Mouse (Mus musculus): ENCODE results near the gene Eps15l1.

Gene Eps15l1

GRCm38 (mm10) chr8:72319921-72320802, 101.1 kb downstream of the Eps15l1 start:
- no peak for DNase-seq (ENCODE audit: low read depth, low spot score)

- DNase-seq (ENCODE audit: low read depth, low spot score): no peak
Observed at GRCm38 (mm10) chr8:72319397-72319796, 101.9 kb downstream of the Eps15l1 start.

GRCm38 (mm10) chr8:72318801-72319322, 102.4 kb downstream of the Eps15l1 start, which contains the start of gene Klf2:
Klf2 (plus strand) TSS chr8:72319033.
- peak; percentile 32 for DNase-seq (ENCODE audit: low read depth, low spot score)

- no peak for DNase-seq (ENCODE audit: low read depth, low spot score)
Observed at GRCm38 (mm10) chr8:72317741-72318301, 103.4 kb downstream of the Eps15l1 start.

GRCm38 (mm10) chr8:72316053-72316695, 105.1 kb downstream of the Eps15l1 start:
- no peak for DNase-seq (ENCODE audit: low read depth, low spot score)

GRCm38 (mm10) chr8:72312926-72313518, 108.2 kb downstream of the Eps15l1 start:
- no peak for DNase-seq (ENCODE audit: low read depth, low spot score)

- no peak for DNase-seq (ENCODE audit: low read depth, low spot score)
Observed at GRCm38 (mm10) chr8:72310849-72311506, 110.3 kb downstream of the Eps15l1 start.

- DNase-seq (ENCODE audit: low read depth, low spot score): no peak
Observed at GRCm38 (mm10) chr8:72308276-72308675, 113.0 kb downstream of the Eps15l1 start.

- DNase-seq (ENCODE audit: low read depth, low spot score): no peak
Observed at GRCm38 (mm10) chr8:72306913-72307312, 114.3 kb downstream of the Eps15l1 start.

- no peak for DNase-seq (ENCODE audit: low read depth, low spot score)
Observed at GRCm38 (mm10) chr8:72305210-72305905, 115.9 kb downstream of the Eps15l1 start, which contains the start of gene Gm10282. Gm10282 (minus strand) TSS chr8:72305260.

GRCm38 (mm10) chr8:72303633-72304032, 117.6 kb downstream of the Eps15l1 start:
- no peak for DNase-seq (ENCODE audit: low read depth, low spot score)

- no peak for DNase-seq (ENCODE audit: low read depth, low spot score)
Observed at GRCm38 (mm10) chr8:72302986-72303612, 118.2 kb downstream of the Eps15l1 start.

GRCm38 (mm10) chr8:72301497-72301896, 119.8 kb downstream of the Eps15l1 start:
- no peak for DNase-seq (ENCODE audit: low read depth, low spot score)

- DNase-seq (ENCODE audit: low read depth, low spot score): no peak
Observed at GRCm38 (mm10) chr8:72300654-72301400, 120.4 kb downstream of the Eps15l1 start.

GRCm38 (mm10) chr8:72298928-72299327, 122.3 kb downstream of the Eps15l1 start:
- no peak for DNase-seq (ENCODE audit: low read depth, low spot score)

GRCm38 (mm10) chr8:72296561-72296960, 124.7 kb downstream of the Eps15l1 start:
- no peak for DNase-seq (ENCODE audit: low read depth, low spot score)

GRCm38 (mm10) chr8:72295679-72296078, 125.6 kb downstream of the Eps15l1 start:
- DNase-seq (ENCODE audit: low read depth, low spot score): no peak

GRCm38 (mm10) chr8:72295125-72295524, 126.1 kb downstream of the Eps15l1 start:
- DNase-seq (ENCODE audit: low read depth, low spot score): no peak

- DNase-seq (ENCODE audit: low read depth, low spot score): no peak
Observed at GRCm38 (mm10) chr8:72293309-72293708, 128.0 kb downstream of the Eps15l1 start.
